Mouse (Mus musculus) regulatory T cell (primary cell): ENCODE measurements at regions not wholly inside any gene's neighbourhood (a gene's known extent, or its start where the extent isn't known, plus 50 kb on each side); places are given as distances from the start of the nearest gene placed in this dataset.

Experiments used
- in situ Hi-C: fragments of 300-600 bp; cut with MboI, MseI; formaldehyde crosslinking; loops from one replicate; pipeline ENCODE4 v1.15.1; 2025; ENCODE audit warnings: high pct_unique_total_duplicates

GRCm38 (mm10) chr4:146727119-146727518, 116.4 kb downstream of the Zfp993 start:
- in situ Hi-C loops, result loop anchor here (5.0 to 25.0 kb wide), 5 partner anchors 460 to 890 kb away; no protein-coding TSS in a partner anchor

GRCm38 (mm10) chr4:146739775-146740174, 129.0 kb downstream of the Zfp993 start:
- in situ Hi-C loops, result loop anchor here (5.0 to 25.0 kb wide), 5 partner anchors 182 to 1017 kb away; no protein-coding TSS in a partner anchor

- in situ Hi-C loops, result loop anchor here (5.0 to 25.0 kb wide), 4 partner anchors 183 to 903 kb away; no protein-coding TSS in a partner anchor
Observed at GRCm38 (mm10) chr4:146740649-146741048, 129.9 kb downstream of the Zfp993 start.

- in situ Hi-C loops, result loop anchor here (5.0 to 25.0 kb wide), 4 partner anchors 186 to 906 kb away; no protein-coding TSS in a partner anchor
Observed at GRCm38 (mm10) chr4:146743762-146744161, 133.0 kb downstream of the Zfp993 start.
